Mouse (Mus musculus) embryonic fibroblast, embryonic 13.5 days (primary cell): ENCODE measurements around the gene Cacna1s. TPM values are rescaled to one million over a fixed set of nuclear protein-coding genes. Genes with fewer than 3 reads are reported as not detected.

Experiments
- H3K27ac ChIP-seq: 2 replicates; pipeline ENCODE4 v1.5.1; 2012; ENCODE audit warnings: low read length, control low read depth, inconsistent platforms; ENCODE audit not compliant: insufficient read depth
- H3K4me1 ChIP-seq: 2 replicates; pipeline ENCODE4 v1.6.1; 2011; ENCODE audit warnings: low read length; ENCODE audit not compliant: control insufficient read depth, insufficient read depth
- H3K4me3 ChIP-seq: 2 replicates; pipeline ENCODE4 v1.5.1; 2011; ENCODE audit warnings: mild to moderate bottlenecking, control low read depth, low read length; ENCODE audit not compliant: insufficient read depth
- CTCF ChIP-seq: IDR thresholded peaks from 2 replicates; pipeline ENCODE4 v1.5.1; 2011; ENCODE audit warnings: mild to moderate bottlenecking, control low read depth, low read length, moderate library complexity, borderline replicate concordance; ENCODE audit not compliant: insufficient read depth
- POLR2A ChIP-seq: IDR thresholded peaks from 2 replicates; pipeline ENCODE4 v1.6.1; 2011; ENCODE audit warnings: low read depth, mild to moderate bottlenecking, control low read depth, low read length, moderate library complexity
- polyA plus RNA-seq: library from polyadenylated mRNA; stranded (reverse); fragments of >200 nt; gene quantifications from 2 replicates; pipeline ENCODE4 v1.2.4, GENCODE M21; 2011; ENCODE audit warnings: low read depth; ENCODE audit not compliant: missing spikeins, insufficient read length

Cacna1s gene
- polyA plus RNA-seq, 1 experiment, result not detected

DNA sequence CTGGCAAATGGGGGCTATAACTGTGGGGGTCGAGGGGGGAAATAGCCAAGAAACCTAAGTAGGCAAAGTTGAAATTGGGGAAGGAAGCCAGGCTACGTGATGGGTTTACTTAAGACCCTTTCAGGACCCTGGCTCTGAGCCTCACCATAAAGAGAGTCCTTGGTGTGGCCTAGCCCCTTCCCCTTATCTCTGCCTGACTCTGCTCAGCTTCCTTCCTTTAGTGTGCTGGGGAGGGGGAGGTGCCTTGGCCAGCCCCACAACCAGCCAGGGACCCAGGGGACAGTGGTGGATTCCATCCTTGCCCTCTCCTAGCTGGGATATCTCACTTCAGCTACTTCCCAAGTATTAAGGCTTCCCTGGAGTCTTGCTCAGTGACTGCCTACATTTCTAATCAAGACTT lies 82.0 kb downstream of the Cacna1s start:
- Histone ChIP-seq H3K4me1 (peaks cover 23% of the 10 kb centered on the region), H3K4me3 (no peak overlapping the region), H3K27ac (no peak overlapping the region)
- TF ChIP-seq CTCF (no peak), POLR2A (no peak)

DNA sequence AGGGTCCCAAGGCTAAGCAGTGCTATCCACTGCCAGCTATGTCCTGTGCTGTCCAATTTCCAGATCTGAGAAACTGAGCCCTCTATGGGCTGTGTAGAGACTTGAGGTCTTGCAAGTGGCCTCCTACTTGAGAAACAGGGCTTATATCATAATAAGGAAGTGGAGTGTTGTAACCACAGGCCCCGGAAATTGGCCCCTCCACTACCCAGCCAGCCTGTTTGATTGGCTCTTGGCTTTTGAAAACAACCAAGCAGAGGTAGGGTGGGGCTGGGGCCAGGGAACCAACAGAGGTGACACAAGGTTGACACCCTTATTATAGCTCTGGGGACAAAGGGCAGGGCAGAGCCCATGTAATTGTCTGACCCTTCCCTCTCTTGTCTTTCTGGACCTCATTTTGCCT lies 82.5 kb downstream of the Cacna1s start:
- no peak overlapping the region for H3K27ac ChIP-seq
- TF ChIP-seq POLR2A, result no peak
- no peak for TF ChIP-seq CTCF

DNA sequence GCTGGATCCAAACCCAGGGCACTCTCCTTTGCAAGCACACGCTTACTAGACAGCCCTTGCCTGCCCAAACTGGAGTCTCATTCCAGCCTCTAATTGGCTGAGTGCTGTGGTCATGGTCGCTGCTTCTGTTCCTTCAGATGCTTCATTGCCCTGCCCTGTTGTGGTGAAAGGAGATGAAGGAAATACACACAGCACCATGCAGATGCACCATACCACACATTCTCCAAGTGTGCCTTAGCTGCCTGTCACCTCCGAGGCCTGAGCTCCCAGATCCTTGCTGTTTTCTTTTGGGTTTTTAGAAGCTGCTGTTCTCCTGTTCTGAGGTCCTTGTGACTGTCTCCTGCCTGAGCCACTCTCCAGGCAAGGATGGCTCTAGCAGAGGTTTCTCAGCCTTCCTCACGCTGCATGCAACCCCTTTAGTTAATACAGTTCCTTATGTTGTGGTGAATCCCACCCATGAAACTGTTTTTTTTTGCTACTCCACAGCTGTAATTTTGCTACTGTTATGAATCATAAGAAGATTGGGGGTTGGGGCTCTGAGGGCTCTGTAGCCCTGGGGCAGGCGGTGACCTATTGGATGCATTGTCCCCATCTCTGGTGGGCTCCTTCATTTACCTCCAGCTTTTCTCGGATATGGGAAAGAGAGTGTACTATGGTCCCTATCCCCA lies 83.4 kb downstream of the Cacna1s start:
- H3K4me3 ChIP-seq, result no peak overlapping the region
- peaks cover 22% of the 10 kb centered on the region for H3K4me1 ChIP-seq
- TF ChIP-seq CTCF, result no peak
- TF ChIP-seq POLR2A, result no peak
- peak overlapping the region; percentile 35 for H3K27ac ChIP-seq

More for the DNA sequence above, 82.5 kb downstream of the Cacna1s start:
- H3K4me1 ChIP-seq, result peaks cover 22% of the 10 kb centered on the region
- H3K4me3 ChIP-seq, result no peak overlapping the region

DNA sequence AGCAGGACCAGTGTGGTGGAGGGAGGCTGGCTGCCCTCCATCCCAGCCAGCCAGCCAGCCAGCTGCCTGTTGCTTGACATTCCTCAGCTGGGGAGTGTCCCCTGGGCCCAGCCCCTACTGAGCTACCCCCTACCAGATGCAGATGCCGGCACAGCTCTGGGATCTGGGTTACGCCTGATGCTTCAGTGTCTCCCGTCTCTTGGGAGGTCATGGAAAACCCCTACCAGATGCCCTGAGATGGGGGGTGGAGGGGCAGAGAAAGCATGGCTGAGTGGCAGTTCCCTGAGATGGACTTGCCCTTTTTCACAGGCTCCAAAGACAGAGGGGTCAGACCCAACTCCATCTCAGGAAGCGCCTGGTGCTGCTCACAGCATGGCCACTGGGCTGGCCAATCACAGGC lies 84.0 kb downstream of the Cacna1s start:
- TF ChIP-seq POLR2A (no peak), CTCF (no peak)

DNA sequence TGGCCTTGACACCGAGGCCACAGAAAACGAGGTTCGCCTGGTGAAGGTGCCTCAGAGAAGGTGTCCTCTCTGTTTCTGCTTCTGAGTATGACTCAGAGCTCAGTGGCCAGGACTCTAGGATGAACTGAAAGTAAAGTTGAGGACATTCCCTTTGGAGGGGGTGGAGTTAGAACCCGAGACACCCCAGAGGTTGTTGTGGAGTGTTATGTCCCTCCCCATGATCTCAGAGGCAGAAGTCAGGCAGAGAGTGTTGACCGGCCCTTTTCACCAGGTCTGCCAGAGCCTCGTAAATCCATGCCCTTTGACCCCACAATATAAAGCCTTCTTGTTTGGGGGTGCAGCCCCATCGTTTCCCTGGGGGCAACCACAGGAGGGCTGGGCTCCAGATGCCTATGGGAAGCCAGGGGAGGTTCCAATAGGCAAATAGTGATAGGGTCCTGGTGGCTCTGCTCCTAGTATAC lies 84.6 kb downstream of the Cacna1s start:
- H3K4me1 ChIP-seq, result peaks cover 22% of the 10 kb centered on the region
- no peak overlapping the region for H3K4me3 ChIP-seq
- H3K27ac ChIP-seq, result peak overlapping the region; percentile 35
- TF ChIP-seq CTCF (no peak), POLR2A (no peak)

More for the DNA sequence above, 84.0 kb downstream of the Cacna1s start:
- Histone ChIP-seq H3K27ac (peak overlapping the region; percentile 35), H3K4me1 (peaks cover 22% of the 10 kb centered on the region), H3K4me3 (no peak overlapping the region)

DNA sequence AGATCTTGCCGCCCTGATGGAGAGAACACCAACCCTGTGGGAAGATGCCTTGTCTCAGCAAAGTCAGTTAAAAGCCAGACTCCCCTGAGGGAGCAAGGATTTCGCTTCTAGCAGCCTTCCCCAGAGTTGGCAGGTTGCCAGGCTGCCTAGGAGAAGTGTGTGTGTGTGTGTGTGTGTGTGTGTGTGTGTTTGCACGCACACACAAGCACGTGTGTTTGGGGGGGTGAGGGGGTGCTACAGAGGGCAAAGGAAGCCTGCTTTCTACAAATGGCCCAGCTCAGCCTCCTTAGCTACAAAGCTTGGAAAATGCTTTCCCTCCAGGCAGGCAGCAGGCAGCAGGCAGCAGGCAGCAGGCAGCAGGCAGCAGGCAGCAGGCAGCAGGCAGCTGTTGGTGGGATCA lies 85.0 kb downstream of the Cacna1s start:
- Histone ChIP-seq H3K4me1 (peaks cover 22% of the 10 kb centered on the region), H3K27ac (peak overlapping the region; percentile 35), H3K4me3 (no peak overlapping the region)
- TF ChIP-seq CTCF, result no peak
- TF ChIP-seq POLR2A, result no peak

DNA sequence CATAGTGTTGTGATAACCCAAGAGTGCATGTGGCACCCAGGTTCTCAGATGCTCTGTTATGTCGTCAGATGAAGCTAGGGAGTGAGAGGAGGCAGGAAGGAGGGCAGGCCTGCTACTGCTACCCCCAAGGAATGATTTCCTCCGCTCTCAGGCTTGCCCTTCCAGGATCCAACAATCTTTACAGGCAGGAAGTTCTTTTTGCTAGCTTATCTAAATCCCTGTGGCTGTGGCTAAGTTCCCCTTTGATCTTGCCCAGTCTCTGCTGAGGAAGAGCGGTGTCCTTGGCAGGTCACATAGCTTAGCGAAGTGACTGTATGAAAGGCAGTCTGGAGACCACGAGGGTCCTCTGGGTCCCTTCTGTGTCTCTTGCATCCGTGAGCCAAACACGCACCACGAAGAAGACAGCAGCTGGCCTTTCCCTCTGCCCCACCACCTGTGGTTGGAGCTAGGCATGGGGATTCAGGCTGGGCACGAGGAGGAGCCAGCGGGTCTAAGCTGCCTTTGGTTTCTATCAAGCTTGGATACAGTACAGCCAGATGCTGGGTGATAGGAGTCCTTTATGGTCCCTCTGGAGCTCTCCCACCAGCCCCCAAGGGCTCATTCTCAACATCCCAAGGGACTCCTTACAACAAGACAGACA lies 85.8 kb downstream of the Cacna1s start:
- no peak overlapping the region for H3K4me3 ChIP-seq
- no peak for TF ChIP-seq CTCF
- no peak for TF ChIP-seq POLR2A
- H3K27ac ChIP-seq, result no peak overlapping the region
- peaks cover 22% of the 10 kb centered on the region for H3K4me1 ChIP-seq

DNA sequence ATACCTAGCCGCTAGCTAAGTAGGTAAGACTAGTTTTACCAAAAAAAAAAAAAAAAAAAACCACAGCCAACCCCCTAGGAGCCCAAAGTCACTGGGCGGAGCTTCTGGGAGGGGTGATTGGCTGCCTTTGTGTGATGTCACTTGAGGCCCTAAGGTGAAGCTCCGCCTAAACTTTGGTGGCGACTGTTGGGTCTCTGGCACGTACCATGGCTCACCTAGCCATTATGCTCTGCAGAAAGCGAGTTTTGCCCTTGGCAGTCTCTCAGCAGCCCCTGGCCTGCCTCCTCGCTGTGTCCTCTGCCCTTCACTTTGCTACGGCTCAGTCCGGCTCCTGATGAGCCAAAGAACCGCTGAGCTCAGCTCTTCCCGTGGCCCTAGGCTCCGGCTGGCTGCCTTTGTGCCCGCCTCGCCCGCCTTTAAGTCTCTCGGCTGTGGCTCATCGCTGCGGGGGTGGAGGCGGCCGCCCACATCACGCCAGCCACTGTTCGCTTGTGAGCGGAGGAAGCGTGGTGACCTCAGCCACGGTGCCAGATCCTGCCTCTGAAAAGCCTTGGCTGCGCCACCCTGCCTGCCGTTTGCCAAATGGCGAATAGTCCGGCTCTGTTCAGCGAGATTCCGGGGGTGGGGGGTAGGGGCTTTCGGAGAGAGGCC lies 87.6 kb downstream of the Cacna1s start:
- H3K27ac ChIP-seq, result peak overlapping the region; percentile 80
- H3K4me3 ChIP-seq, result peak overlapping the region; percentile 51
- peaks cover 21% of the 10 kb centered on the region for H3K4me1 ChIP-seq
- TF ChIP-seq POLR2A, result peak; percentile 82
- TF ChIP-seq CTCF, result no peak

DNA sequence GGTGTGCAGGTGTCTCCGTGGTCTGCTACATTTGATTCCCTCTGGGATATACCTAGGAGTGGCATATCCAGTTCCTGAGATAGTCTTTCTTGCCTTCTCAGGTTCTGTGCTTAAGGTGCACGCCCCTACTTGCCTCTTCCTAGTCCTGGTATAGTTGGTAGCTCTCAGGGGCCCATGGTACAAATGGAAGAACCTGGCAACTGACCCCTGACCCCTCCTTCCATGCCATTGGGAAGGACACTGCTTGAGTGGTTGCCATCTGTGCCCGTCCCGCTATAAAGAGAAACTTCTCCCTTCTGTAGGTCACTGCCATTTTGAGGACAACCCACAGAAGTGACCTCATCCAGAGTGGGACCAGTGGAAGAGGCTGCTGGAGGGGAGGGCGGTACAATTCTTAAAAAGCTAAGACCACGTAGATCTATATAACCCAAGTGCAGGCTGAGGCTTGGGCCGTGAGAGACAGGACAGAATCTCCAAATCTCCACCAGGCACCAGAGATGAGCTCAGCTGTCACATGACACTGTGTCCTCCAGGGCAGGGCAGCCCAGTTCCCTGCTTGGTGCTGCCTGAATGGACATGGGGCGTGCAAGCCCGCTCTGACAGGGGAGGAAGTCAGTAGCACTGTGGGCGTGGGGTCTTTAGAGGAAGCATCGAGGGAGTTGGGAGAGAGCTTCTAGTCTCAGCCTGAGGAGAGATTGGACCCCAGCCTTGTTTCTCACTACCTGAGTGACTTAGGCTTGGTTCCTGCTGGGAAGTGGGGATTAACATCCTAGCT lies 88.8 kb downstream of the Cacna1s start:
- TF ChIP-seq CTCF (no peak), POLR2A (no peak)
- Histone ChIP-seq H3K27ac (no peak overlapping the region), H3K4me1 (peaks cover 11% of the 10 kb centered on the region; the same call in 1 of the 2 replicates)

More for the DNA sequence above, 88.8 kb downstream of the Cacna1s start:
- H3K4me3 ChIP-seq, result no peak overlapping the region
